Mouse (Mus musculus) G1E (cell line): Measurements from ENCODE around the gene Sh3bgrl. TPM values are rescaled to one million over a fixed set of nuclear protein-coding genes. Genes with fewer than 3 reads are reported as not detected.

Experiments used
- ATAC-seq: 2 replicates; pipeline ENCODE4 v1.8.0; 2016; ENCODE audit warnings: mild to moderate bottlenecking; ENCODE audit not compliant: insufficient number of reproducible peaks, poor library complexity, low FRiP score, severe bottlenecking; ENCODE audit errors: extremely low read depth
- DNase-seq: peaks from one replicate; pipeline ENCODE4 v3.0.0; 2012; ENCODE audit warnings: low spot score
- H3K27me3 ChIP-seq: 2 replicates; pipeline ENCODE4 v1.6.1; 2012; ENCODE audit warnings: mild to moderate bottlenecking, low read length, inconsistent platforms; ENCODE audit not compliant: insufficient read depth
- H3K36me3 ChIP-seq: replicated peaks from 2 replicates; pipeline ENCODE3; 2012; ENCODE audit warnings: mild to moderate bottlenecking, inconsistent platforms
- H3K4me1 ChIP-seq: 2 replicates; pipeline ENCODE4 v1.6.1; 2012; ENCODE audit warnings: low read depth, low read length, inconsistent platforms, mixed read lengths; ENCODE audit not compliant: insufficient read depth
- H3K4me3 ChIP-seq: 2 replicates; pipeline ENCODE4 v1.5.1; 2012; ENCODE audit warnings: low read depth, mild to moderate bottlenecking, inconsistent platforms, low read length, moderate library complexity, mixed read lengths
- H3K9me3 ChIP-seq: replicated peaks from 2 replicates; pipeline ENCODE4 v1.6.1; 2012; ENCODE audit warnings: inconsistent platforms
- CTCF ChIP-seq: IDR thresholded peaks from 2 replicates; pipeline ENCODE4 v1.5.1; 2012; ENCODE audit warnings: low read depth, low read length, inconsistent platforms, mixed read lengths
- GATA1 ChIP-seq: IDR thresholded peaks from 2 replicates; pipeline ENCODE4 v1.6.1; 2012; ENCODE audit warnings: borderline replicate concordance, low read length, inconsistent platforms, mixed read lengths
- GATA2 ChIP-seq: IDR thresholded peaks from 2 replicates; pipeline ENCODE4 v1.6.1; 2012; ENCODE audit warnings: low read depth, low read length, inconsistent platforms, borderline replicate concordance
- POLR2AphosphoS5 ChIP-seq: IDR thresholded peaks from 2 replicates; pipeline ENCODE4 v1.6.1; 2012; ENCODE audit warnings: low read depth, low read length, inconsistent platforms; ENCODE audit not compliant: insufficient replicate concordance
- TAL1 ChIP-seq: conservative IDR thresholded peaks from 2 replicates; pipeline ENCODE4 v1.6.1; 2012; ENCODE audit warnings: low read depth, low read length, inconsistent platforms, mixed read lengths
- polyA plus RNA-seq: library from polyadenylated mRNA; stranded (reverse); fragments of >175 nt; gene quantifications from 2 replicates; pipeline ENCODE4 v1.2.3, GENCODE M21; 2012
- total RNA-seq, 2 experiments: library from RNA; stranded (forward) in 1 of 2; stranded (reverse) in 1 of 2; fragments of 200-1000 nt in 1 of 2; fragments of >200 nt in 1 of 2; fragmentation: Nextera tagmentation in 1 of 2; gene quantifications; 2 replicates each; pipeline ENCODE4 v1.2.3; 2014 to 2017

The Sh3bgrl gene
- total and polyA plus RNA-seq, 3 experiments: 4.3 to 140 (median 102) TPM

DNA sequence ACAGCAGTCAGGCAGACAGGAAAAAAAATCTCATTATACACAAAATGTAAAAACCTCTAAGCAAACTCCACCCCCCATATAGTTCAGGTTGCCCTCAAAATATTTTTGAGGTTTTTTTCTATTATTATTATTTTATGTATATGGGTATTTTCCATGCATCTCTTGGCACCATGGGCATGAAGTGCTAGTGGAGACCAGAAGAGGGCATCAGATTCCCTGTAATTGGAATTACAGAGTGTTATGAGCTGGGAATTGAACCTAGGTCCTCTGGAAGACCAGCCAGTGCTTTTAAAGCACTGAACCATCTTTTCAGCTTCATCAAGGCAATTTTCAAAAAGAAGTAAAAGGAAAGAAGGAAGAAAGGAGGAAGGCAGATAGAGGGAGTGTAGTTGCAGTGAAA lies 8.1 kb upstream of the Sh3bgrl start:
- ATAC-seq (no peak), DNase-seq (no peak)
- TF ChIP-seq TAL1 (no peak), POLR2AphosphoS5 (no peak), GATA1 (no peak), CTCF (no peak), GATA2 (no peak)
- H3K4me1 ChIP-seq: no peaks in the 10 kb centered on the region
- no peaks in the 10 kb centered on the region for H3K27me3 ChIP-seq
- H3K4me3 ChIP-seq: no peak overlapping the region
- no peaks in the 10 kb centered on the region for H3K9me3 ChIP-seq
- H3K36me3 ChIP-seq: no peaks in the 10 kb centered on the region

DNA sequence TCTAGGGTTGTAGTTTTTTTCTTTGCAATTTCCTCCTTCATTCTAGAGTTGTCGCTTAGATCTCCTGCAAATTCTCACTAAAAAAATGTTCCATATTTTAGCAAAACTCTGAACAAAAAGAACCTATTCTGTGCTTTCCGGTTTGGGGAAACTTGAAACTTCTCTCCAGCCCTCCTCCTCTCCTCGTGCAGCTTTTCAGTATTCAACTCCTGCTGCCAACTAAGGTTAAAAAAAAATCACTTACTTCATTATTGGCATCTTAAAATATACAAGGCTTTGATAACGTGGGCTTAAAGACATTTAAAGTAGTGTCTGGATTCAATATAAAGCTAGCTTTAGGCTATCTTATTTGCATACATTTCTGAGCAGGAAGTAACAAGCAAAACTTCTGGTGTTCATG lies 365 bp upstream of the Sh3bgrl start:
- peak overlapping the region; percentile 69 for H3K4me3 ChIP-seq
- no peaks in the 10 kb centered on the region for H3K9me3 ChIP-seq
- no peaks in the 10 kb centered on the region for H3K27me3 ChIP-seq
- no peak for TF ChIP-seq GATA1
- TF ChIP-seq CTCF: no peak
- no peak for TF ChIP-seq TAL1
- TF ChIP-seq GATA2: no peak
- ATAC-seq: no peak
- H3K4me1 ChIP-seq: peaks cover 6% of the 10 kb centered on the region; the same call in 1 of the 2 replicates
- no peak for DNase-seq
- H3K36me3 ChIP-seq: no peaks in the 10 kb centered on the region

DNA sequence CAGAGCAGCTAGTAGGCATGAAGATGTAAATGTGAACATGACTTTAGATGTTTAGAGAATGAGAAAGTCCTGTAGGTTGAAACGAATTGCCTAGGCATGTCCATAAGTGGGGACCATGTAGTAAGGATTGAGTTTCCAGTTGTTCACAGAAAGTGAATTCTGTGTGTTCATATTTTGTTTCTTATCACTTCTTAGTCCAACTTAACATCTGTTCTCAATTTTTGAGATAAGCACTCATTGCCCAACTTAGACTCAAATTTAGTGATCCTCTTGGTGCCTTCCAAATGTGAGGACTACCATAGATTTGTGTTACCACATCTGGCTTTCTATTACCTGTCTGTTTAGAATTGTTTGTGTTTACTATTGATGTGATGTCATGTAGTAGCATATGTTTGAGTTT lies 3.3 kb downstream of the Sh3bgrl start:
- ATAC-seq: no peak
- DNase-seq: no peak
- no peaks in the 10 kb centered on the region for H3K27me3 ChIP-seq
- no peaks in the 10 kb centered on the region for H3K36me3 ChIP-seq
- TF ChIP-seq GATA2: no peak
- no peak for TF ChIP-seq GATA1
- no peak for TF ChIP-seq TAL1
- TF ChIP-seq CTCF: no peak
- TF ChIP-seq POLR2AphosphoS5: no peak
- no peak overlapping the region for H3K4me3 ChIP-seq
- no peaks in the 10 kb centered on the region for H3K9me3 ChIP-seq
- H3K4me1 ChIP-seq: peaks cover 6% of the 10 kb centered on the region; the same call in 1 of the 2 replicates

DNA sequence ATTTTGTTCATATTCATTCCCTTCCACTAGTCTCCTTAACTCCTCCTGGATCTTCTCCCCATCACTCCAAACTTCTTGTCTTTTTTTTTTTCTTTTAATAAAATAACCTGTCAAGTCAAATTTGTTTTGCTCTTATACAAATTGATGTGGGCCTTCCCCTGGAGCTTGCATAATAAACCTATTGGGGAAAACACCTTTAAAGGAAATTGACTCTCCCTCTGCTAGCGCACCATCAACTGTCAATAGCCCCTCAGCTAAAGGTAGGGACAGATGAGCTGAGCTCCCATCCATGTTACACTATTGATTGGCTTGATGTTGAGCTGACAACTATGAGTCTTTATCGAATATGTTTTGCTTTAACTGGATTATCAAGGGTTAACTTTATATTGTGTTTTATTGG lies 5.3 kb downstream of the Sh3bgrl start:
- TF ChIP-seq POLR2AphosphoS5 (no peak), GATA1 (no peak), TAL1 (no peak), GATA2 (no peak), CTCF (no peak)
- ATAC-seq (no peak), DNase-seq (no peak)
- Histone ChIP-seq H3K36me3 (no peaks in the 10 kb centered on the region), H3K9me3 (no peaks in the 10 kb centered on the region), H3K4me1 (peaks cover 6% of the 10 kb centered on the region; the same call in 1 of the 2 replicates), H3K27me3 (no peaks in the 10 kb centered on the region), H3K4me3 (no peak overlapping the region)

DNA sequence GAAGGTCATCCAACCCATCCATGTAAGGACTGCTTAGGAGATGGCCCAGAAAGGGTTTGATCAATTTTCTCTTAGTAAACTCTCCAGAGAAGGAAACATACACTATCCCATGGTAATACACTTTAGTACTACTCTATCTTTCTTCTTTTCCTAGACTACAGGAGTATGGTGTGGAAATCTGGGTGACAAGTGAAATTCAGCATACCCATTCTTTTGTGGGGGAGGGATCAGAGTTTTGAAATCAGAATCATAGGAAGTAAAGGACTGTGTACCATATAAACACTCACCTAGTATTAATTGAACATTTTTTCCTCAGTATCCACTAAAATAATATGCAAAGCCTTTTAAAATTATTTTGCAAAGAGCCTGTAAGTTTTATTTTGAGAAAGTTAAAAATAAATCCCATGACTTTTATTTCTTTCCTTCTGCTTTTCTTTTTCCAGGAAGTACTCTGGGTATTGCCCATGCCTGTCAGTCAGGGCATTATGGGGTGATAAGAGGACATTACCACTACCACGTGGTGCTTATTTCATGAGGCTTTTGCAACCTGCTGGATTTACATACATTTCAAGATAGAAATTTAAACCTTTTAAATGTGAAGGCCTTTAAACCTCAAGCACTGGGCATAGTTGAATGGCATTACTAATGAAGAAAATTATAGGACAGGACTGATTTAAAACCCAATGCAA lies 13.1 kb downstream of the Sh3bgrl start:
- TF ChIP-seq TAL1: no peak
- TF ChIP-seq GATA1: no peak
- no peak for TF ChIP-seq CTCF
- no peak for TF ChIP-seq GATA2
- TF ChIP-seq POLR2AphosphoS5: no peak
- no peak for DNase-seq
- no peak overlapping the region for H3K4me3 ChIP-seq
- no peaks in the 10 kb centered on the region for H3K27me3 ChIP-seq
- ATAC-seq: no peak
- H3K9me3 ChIP-seq: no peaks in the 10 kb centered on the region
- peaks cover under 1% of the 10 kb centered on the region for H3K36me3 ChIP-seq
- peaks cover 2% of the 10 kb centered on the region for H3K4me1 ChIP-seq

DNA sequence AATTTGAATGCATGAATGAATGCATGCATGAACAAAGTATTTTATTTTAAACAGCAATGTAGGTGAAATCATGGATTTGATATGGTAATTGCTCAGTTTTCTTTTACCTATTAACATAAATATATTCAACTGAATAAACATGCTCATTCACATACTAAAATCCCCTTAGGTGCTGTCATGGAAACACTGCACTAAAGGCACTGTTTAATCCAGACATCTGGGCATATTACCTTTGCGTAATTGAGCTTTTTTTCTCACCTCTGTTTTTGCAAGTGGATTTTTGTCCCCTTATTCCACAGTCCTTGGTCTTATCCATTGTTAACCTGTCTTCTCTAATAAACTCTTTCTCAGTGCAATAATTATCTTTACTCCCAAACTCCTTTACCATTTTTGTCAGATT lies 17.7 kb downstream of the Sh3bgrl start:
- Histone ChIP-seq H3K36me3 (peaks cover 4% of the 10 kb centered on the region), H3K27me3 (no peaks in the 10 kb centered on the region), H3K4me3 (no peak overlapping the region), H3K4me1 (peaks cover 10% of the 10 kb centered on the region), H3K9me3 (no peaks in the 10 kb centered on the region)
- ATAC-seq: no peak
- TF ChIP-seq GATA1 (no peak), GATA2 (no peak), TAL1 (no peak), POLR2AphosphoS5 (no peak), CTCF (no peak)
- no peak for DNase-seq
